Mouse (Mus musculus): ENCODE results near the gene Serpinb7. TPM values are rescaled to one million over a fixed set of nuclear protein-coding genes. Genes with fewer than 3 reads are reported as not detected.

The Serpinb7 gene
- polyA plus RNA-seq, 1 experiment from 2014 or later, result not detected

- DNase-seq (ENCODE audit: low spot score) (no peak), ATAC-seq (replicated peaks; ENCODE audit: insufficient number of reproducible peaks, low FRiP score, low TSS enrichment, low read depth) (no peak)
- H3K9ac ChIP-seq (replicated peaks; ENCODE audit: low read length), result no peak overlapping the region
Measured at GRCm38 (mm10) chr1:107378368-107378767, 21.1 kb upstream of the Serpinb7 start.

DNA sequence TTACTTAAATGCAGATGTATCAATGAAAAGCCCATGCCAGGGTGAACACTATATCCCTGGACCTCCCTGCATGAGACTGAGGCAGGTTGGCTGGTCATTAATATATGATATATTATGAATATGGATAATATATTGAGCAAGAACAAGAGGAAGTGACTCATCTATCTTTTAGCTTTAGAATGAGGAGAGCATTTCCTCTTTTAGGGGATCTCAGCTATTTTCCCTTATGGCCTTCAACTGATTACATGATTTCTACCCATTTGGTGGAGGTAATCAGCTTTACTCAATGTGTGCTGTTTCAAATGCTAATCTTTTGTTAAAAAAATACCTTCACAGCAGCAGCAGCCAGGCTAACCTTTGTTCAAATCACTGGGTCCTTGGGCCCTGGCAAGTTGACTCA is 18.0 kb upstream of the Serpinb7 start:
- Histone ChIP-seq H3K9ac (replicated peaks; ENCODE audit: low read length) (no peak overlapping the region), H3K27ac (replicated peaks; ENCODE audit: low read depth, low read length) (no peak overlapping the region), H3K4me2 (ENCODE audit: low read depth, low read length) (no peak overlapping the region), H3K4me1 (ENCODE audit: control insufficient read depth, insufficient read depth, low read length) (no peaks in the 10 kb centered on the region), H3K27me3 (ENCODE audit: control insufficient read depth, insufficient read depth, low read length) (no peaks in the 10 kb centered on the region), H3K36me3 (replicated peaks; ENCODE audit: control insufficient read depth, insufficient read depth, low read depth, low read length) (no peaks in the 10 kb centered on the region), H3K4me3 (ENCODE audit: low read depth, low read length) (no peak overlapping the region), H3K9me3 (replicated peaks; ENCODE audit: control insufficient read depth, low read length) (no peaks in the 10 kb centered on the region)
- no peak for ATAC-seq (replicated peaks; ENCODE audit: insufficient number of reproducible peaks, low FRiP score, low TSS enrichment, low read depth)
- no peak for DNase-seq (ENCODE audit: low spot score)

More at GRCm38 (mm10) chr1:107378368-107378767, 21.1 kb upstream of the Serpinb7 start:
- Histone ChIP-seq H3K27me3 (ENCODE audit: control insufficient read depth, insufficient read depth, low read length) (no peaks in the 10 kb centered on the region), H3K27ac (replicated peaks; ENCODE audit: low read depth, low read length) (no peak overlapping the region), H3K36me3 (replicated peaks; ENCODE audit: control insufficient read depth, insufficient read depth, low read depth, low read length) (no peaks in the 10 kb centered on the region), H3K4me3 (ENCODE audit: low read depth, low read length) (no peak overlapping the region), H3K4me2 (ENCODE audit: low read depth, low read length) (no peak overlapping the region), H3K4me1 (ENCODE audit: control insufficient read depth, insufficient read depth, low read length) (no peaks in the 10 kb centered on the region), H3K9me3 (replicated peaks; ENCODE audit: control insufficient read depth, low read length) (no peaks in the 10 kb centered on the region)

- Histone ChIP-seq H3K9me3 (replicated peaks; ENCODE audit: control insufficient read depth, low read length) (no peaks in the 10 kb centered on the region), H3K4me3 (ENCODE audit: low read depth, low read length) (no peak overlapping the region), H3K4me2 (ENCODE audit: low read depth, low read length) (no peak overlapping the region), H3K9ac (replicated peaks; ENCODE audit: low read length) (no peak overlapping the region), H3K36me3 (replicated peaks; ENCODE audit: control insufficient read depth, insufficient read depth, low read depth, low read length) (no peaks in the 10 kb centered on the region), H3K27me3 (ENCODE audit: control insufficient read depth, insufficient read depth, low read length) (no peaks in the 10 kb centered on the region), H3K27ac (replicated peaks; ENCODE audit: low read depth, low read length) (no peak overlapping the region), H3K4me1 (ENCODE audit: control insufficient read depth, insufficient read depth, low read length) (no peaks in the 10 kb centered on the region)
- no peak for DNase-seq (ENCODE audit: low spot score)
- 95% methylated on average over 1 of the region's 1 CpGs for WGBS
- ATAC-seq (replicated peaks; ENCODE audit: insufficient number of reproducible peaks, low FRiP score, low TSS enrichment, low read depth), result no peak
Measured at GRCm38 (mm10) chr1:107382404-107382803, 17.1 kb upstream of the Serpinb7 start.

DNA sequence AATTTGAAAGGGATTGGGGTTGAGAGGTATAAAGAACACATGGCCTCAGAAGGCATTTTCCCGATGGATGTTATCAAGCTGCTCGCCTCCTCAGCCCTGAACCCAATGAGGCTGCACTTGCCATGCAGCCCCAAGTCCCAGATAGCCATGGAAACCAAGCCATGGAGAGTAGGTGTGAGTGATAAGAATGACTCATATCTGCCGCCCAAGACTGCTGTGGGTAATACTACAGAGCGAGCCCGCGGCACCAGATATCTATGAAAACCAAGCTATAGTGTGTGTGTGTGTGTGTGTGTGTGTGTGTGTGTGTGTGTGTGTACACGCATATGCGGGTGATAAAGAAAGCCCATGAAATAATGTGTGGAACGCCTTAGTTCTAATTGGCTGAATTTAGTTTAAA is 14.9 kb upstream of the Serpinb7 start:
- Histone ChIP-seq H3K4me1 (ENCODE audit: control insufficient read depth, insufficient read depth, low read length) (no peaks in the 10 kb centered on the region), H3K27ac (replicated peaks; ENCODE audit: low read depth, low read length) (no peak overlapping the region), H3K36me3 (replicated peaks; ENCODE audit: control insufficient read depth, insufficient read depth, low read depth, low read length) (no peaks in the 10 kb centered on the region), H3K9me3 (replicated peaks; ENCODE audit: control insufficient read depth, low read length) (no peaks in the 10 kb centered on the region), H3K27me3 (ENCODE audit: control insufficient read depth, insufficient read depth, low read length) (no peaks in the 10 kb centered on the region), H3K4me3 (ENCODE audit: low read depth, low read length) (no peak overlapping the region), H3K4me2 (ENCODE audit: low read depth, low read length) (no peak overlapping the region), H3K9ac (replicated peaks; ENCODE audit: low read length) (no peak overlapping the region)
- WGBS, result 97% methylated on average over 9 of the region's 9 CpGs
- DNase-seq (ENCODE audit: low spot score), result no peak
- ATAC-seq (replicated peaks; ENCODE audit: insufficient number of reproducible peaks, low FRiP score, low TSS enrichment, low read depth), result no peak

DNA sequence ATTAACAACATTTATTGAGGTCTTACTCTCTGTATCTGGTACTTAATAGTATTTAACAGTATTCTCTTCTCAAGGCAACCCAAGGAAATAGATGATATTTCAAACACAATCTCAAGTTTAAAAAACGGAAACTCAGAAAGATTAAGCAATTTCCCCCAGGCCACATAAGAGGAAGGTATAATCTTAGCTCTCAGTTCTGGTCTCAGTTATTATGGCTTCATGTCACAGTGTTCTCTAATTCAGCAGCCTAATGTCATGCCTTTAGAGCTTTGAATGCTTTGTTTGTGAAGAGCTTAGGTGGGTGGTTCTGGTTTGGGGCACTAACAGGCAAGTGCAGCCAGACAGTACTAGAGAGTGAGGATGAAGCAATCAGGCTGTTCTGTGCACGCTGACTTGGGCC is 9.7 kb upstream of the Serpinb7 start:
- no peak for ATAC-seq (replicated peaks; ENCODE audit: insufficient number of reproducible peaks, low FRiP score, low TSS enrichment, low read depth)
- Histone ChIP-seq H3K9ac (replicated peaks; ENCODE audit: low read length) (no peak overlapping the region), H3K9me3 (replicated peaks; ENCODE audit: control insufficient read depth, low read length) (no peaks in the 10 kb centered on the region)

GRCm38 (mm10) chr1:107397481-107397880 is 2.0 kb upstream of the Serpinb7 start:
- 71% methylated on average over 1 of the region's 1 CpGs for WGBS
- Histone ChIP-seq H3K4me2 (ENCODE audit: low read depth, low read length) (no peak overlapping the region), H3K27ac (replicated peaks; ENCODE audit: low read depth, low read length) (no peak overlapping the region), H3K9me3 (replicated peaks; ENCODE audit: control insufficient read depth, low read length) (no peaks in the 10 kb centered on the region), H3K9ac (replicated peaks; ENCODE audit: low read length) (no peak overlapping the region), H3K4me1 (ENCODE audit: control insufficient read depth, insufficient read depth, low read length) (no peaks in the 10 kb centered on the region), H3K27me3 (ENCODE audit: control insufficient read depth, insufficient read depth, low read length) (no peaks in the 10 kb centered on the region), H3K4me3 (ENCODE audit: low read depth, low read length) (no peak overlapping the region), H3K36me3 (replicated peaks; ENCODE audit: control insufficient read depth, insufficient read depth, low read depth, low read length) (no peaks in the 10 kb centered on the region)
- no peak for DNase-seq (ENCODE audit: low spot score)
- no peak for ATAC-seq (replicated peaks; ENCODE audit: insufficient number of reproducible peaks, low FRiP score, low TSS enrichment, low read depth)

More for the DNA sequence above, 9.7 kb upstream of the Serpinb7 start:
- Histone ChIP-seq H3K27ac (replicated peaks; ENCODE audit: low read depth, low read length) (no peak overlapping the region), H3K36me3 (replicated peaks; ENCODE audit: control insufficient read depth, insufficient read depth, low read depth, low read length) (no peaks in the 10 kb centered on the region), H3K4me2 (ENCODE audit: low read depth, low read length) (no peak overlapping the region), H3K27me3 (ENCODE audit: control insufficient read depth, insufficient read depth, low read length) (no peaks in the 10 kb centered on the region), H3K4me1 (ENCODE audit: control insufficient read depth, insufficient read depth, low read length) (no peaks in the 10 kb centered on the region), H3K4me3 (ENCODE audit: low read depth, low read length) (no peak overlapping the region)
- 77% methylated on average over 2 of the region's 2 CpGs for WGBS
- DNase-seq (ENCODE audit: low spot score), result no peak

DNA sequence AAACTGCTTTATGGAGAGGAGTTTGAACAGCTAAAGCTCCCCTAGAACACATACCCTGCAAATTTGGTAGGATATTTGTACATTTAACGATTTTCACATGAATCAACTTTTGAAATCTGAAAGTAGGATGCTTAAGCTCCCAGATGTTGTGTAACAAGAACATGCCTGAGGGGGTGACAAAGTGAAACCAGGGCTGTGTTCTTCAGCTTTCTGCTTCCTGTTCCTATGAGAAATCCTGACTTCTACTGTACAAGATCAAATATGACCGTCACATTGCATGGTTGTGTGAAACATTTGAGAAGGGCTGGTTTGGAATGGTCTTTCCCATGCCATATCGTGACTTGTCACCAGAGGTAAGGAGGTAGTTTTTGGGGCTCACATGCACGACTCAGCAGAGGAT is 2.6 kb downstream of the Serpinb7 start:
- Histone ChIP-seq H3K36me3 (replicated peaks; ENCODE audit: control insufficient read depth, insufficient read depth, low read depth, low read length) (no peaks in the 10 kb centered on the region), H3K27me3 (ENCODE audit: control insufficient read depth, insufficient read depth, low read length) (no peaks in the 10 kb centered on the region), H3K9me3 (replicated peaks; ENCODE audit: control insufficient read depth, low read length) (no peaks in the 10 kb centered on the region), H3K4me2 (ENCODE audit: low read depth, low read length) (no peak overlapping the region), H3K9ac (replicated peaks; ENCODE audit: low read length) (no peak overlapping the region), H3K27ac (replicated peaks; ENCODE audit: low read depth, low read length) (no peak overlapping the region), H3K4me1 (ENCODE audit: control insufficient read depth, insufficient read depth, low read length) (no peaks in the 10 kb centered on the region), H3K4me3 (ENCODE audit: low read depth, low read length) (no peak overlapping the region)
- ATAC-seq (replicated peaks; ENCODE audit: insufficient number of reproducible peaks, low FRiP score, low TSS enrichment, low read depth) (no peak), DNase-seq (ENCODE audit: low spot score) (no peak)
- 80% methylated on average over 4 of the region's 4 CpGs for WGBS

- Histone ChIP-seq H3K9me3 (replicated peaks; ENCODE audit: control insufficient read depth, low read length) (no peaks in the 10 kb centered on the region), H3K4me2 (ENCODE audit: low read depth, low read length) (no peak overlapping the region), H3K27me3 (ENCODE audit: control insufficient read depth, insufficient read depth, low read length) (no peaks in the 10 kb centered on the region), H3K4me3 (ENCODE audit: low read depth, low read length) (no peak overlapping the region), H3K4me1 (ENCODE audit: control insufficient read depth, insufficient read depth, low read length) (no peaks in the 10 kb centered on the region), H3K36me3 (replicated peaks; ENCODE audit: control insufficient read depth, insufficient read depth, low read depth, low read length) (no peaks in the 10 kb centered on the region), H3K27ac (replicated peaks; ENCODE audit: low read depth, low read length) (no peak overlapping the region), H3K9ac (replicated peaks; ENCODE audit: low read length) (no peak overlapping the region)
- 28% methylated on average over 1 of the region's 1 CpGs for WGBS
- DNase-seq (ENCODE audit: low spot score), result no peak
- ATAC-seq (replicated peaks; ENCODE audit: insufficient number of reproducible peaks, low FRiP score, low TSS enrichment, low read depth), result no peak
Measured at GRCm38 (mm10) chr1:107414650-107415049, 15.2 kb downstream of the Serpinb7 start.
